Mouse (Mus musculus) heart, adult 2 months (tissue): ENCODE data around the gene Macrod1.

Source experiments
- EP300 ChIP-seq: fragments of 200-500 bp; IDR thresholded peaks from 2 replicates; pipeline ENCODE4 v1.6.1; 2011; ENCODE audit warnings: low read depth, low read length, control low read depth; ENCODE audit not compliant: insufficient read depth
- POLR2A ChIP-seq: fragments of 200-500 bp; IDR thresholded peaks from 2 replicates; pipeline ENCODE4 v1.6.1; 2011; ENCODE audit warnings: mild to moderate bottlenecking, low read depth, low read length, control low read depth; ENCODE audit not compliant: insufficient read depth

DNA sequence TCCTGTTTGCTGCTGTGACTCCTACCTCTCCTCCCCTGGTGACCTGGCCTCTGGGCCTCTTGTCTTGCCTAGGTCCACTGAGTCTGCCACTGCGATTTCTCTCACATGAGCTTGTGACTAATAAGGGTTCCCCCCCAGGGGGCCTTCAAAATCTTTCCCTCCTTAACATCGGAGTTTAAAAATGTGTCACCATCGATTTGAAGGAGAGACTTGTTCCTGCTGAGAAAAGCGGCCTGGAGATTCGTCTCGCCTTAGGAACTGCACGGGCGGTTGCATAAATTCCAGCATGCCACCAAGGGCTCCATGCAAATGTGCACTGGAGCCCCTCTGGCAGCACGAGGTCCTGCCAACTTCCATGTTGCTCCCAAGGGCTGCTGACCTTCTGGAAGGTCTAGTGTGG is 21.1 kb downstream of the Macrod1 start:
- TF ChIP-seq EP300 (no peak), POLR2A (no peak)
